Mouse (Mus musculus) stomach, postnatal 0 days (tissue): ENCODE data around the gene Arfgef3. TPM values are rescaled to one million over a fixed set of nuclear protein-coding genes. Genes with fewer than 3 reads are reported as not detected.

ENCODE experiments used
- ATAC-seq: fragments of 200-750 bp; cut with Nextera tagmentation; 2 replicates; pipeline ENCODE4 v1.8.0; 2017; ENCODE audit not compliant: low FRiP score, low TSS enrichment
- DNase-seq: peaks from one replicate; pipeline ENCODE4 v3.0.0-alpha.2; 2016; ENCODE audit warnings: low spot score
- H3K27ac ChIP-seq: fragments of 300-500 bp; sonication (generic); replicated peaks from 2 replicates; pipeline ENCODE4 v1.5.1; 2014; ENCODE audit warnings: mild to moderate bottlenecking, control low read depth
- H3K27me3 ChIP-seq: fragments of 300-500 bp; sonication (generic); 2 replicates; pipeline ENCODE4 v1.6.1; 2014; ENCODE audit warnings: low read length; ENCODE audit not compliant: control insufficient read depth, insufficient read depth
- H3K36me3 ChIP-seq: fragments of 300-500 bp; sonication (generic); 2 replicates; pipeline ENCODE4 v1.6.1; 2014; ENCODE audit warnings: low read length, mixed read lengths; ENCODE audit not compliant: control insufficient read depth, insufficient read depth
- H3K4me1 ChIP-seq: fragments of 300-500 bp; sonication (generic); replicated peaks from 2 replicates; pipeline ENCODE4 v1.6.1; 2014; ENCODE audit warnings: antibody characterized with exemption; ENCODE audit not compliant: control insufficient read depth, insufficient read depth
- H3K4me2 ChIP-seq: fragments of 300-500 bp; sonication (generic); replicated peaks from 2 replicates; pipeline ENCODE4 v1.6.1; 2014; ENCODE audit warnings: low read depth, mild to moderate bottlenecking, control low read depth, moderate library complexity
- H3K4me3 ChIP-seq: fragments of 300-500 bp; sonication (generic); 2 replicates; pipeline ENCODE4 v1.5.1; 2014; ENCODE audit warnings: low read depth, low read length, control low read depth
- H3K9ac ChIP-seq: fragments of 300-500 bp; sonication (generic); 2 replicates; pipeline ENCODE4 v1.6.1; 2014; ENCODE audit warnings: mild to moderate bottlenecking, low read length, control low read depth, mixed read lengths
- H3K9me3 ChIP-seq: fragments of 300-500 bp; sonication (generic); 2 replicates; pipeline ENCODE4 v1.6.1; 2016; ENCODE audit warnings: low read length; ENCODE audit not compliant: control insufficient read depth
- CTCF ChIP-seq: IDR thresholded peaks from 2 replicates; pipeline ENCODE4 v1.5.1; 2016; ENCODE audit warnings: antibody characterized with exemption, low read depth, mild to moderate bottlenecking, moderate library complexity
- EP300 ChIP-seq: optimal IDR thresholded peaks from 2 replicates; pipeline ENCODE3; 2016; ENCODE audit warnings: antibody characterized with exemption
- WGBS: fragments of 180-500 bp; shearing (Covaris S2); extraction: QIAGEN DNeasy Blood & Tissue Kit; methylation state at CpG from one replicate; pipeline ENCODE4 v1.1.7; 2014; 5-methylcytosine and 5-hydroxymethylcytosine counted together
- polyA plus RNA-seq: library from polyadenylated mRNA; unstranded; fragments of >200 nt; fragmentation: Nextera tagmentation; extraction: Ambion mirVana; gene quantifications from 2 replicates; pipeline ENCODE4 v1.2.1, GENCODE M21; 2015

Gene Arfgef3
- polyA plus RNA-seq, 1 experiment from 2014 or later: 1.8 TPM

DNA sequence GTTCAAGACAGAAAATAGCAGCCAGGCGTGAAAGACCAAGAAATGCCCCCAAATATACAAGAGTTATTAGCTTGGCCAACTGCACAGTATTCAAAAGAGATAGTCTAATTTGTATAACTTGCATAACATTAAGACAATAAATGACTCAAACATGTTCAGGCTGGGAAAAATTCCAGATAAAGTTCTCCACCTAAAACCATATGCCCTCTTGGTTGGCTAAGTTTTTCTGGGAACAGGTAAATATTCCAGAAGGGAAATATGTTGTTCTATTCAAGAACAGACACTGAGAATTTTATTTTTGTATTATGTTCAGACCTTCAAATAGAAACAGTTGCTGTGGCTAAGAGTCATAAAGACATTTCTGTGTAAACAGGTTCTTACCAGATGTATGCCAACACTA is 96.7 kb downstream of the Arfgef3 start:
- no peaks in the 10 kb centered on the region for H3K27me3 ChIP-seq
- H3K4me2 ChIP-seq: no peak overlapping the region
- ATAC-seq (no peak), DNase-seq (no peak)
- H3K9me3 ChIP-seq: no peaks in the 10 kb centered on the region
- TF ChIP-seq EP300: no peak
- no peak for TF ChIP-seq CTCF
- no peak overlapping the region for H3K27ac ChIP-seq
- H3K9ac ChIP-seq: no peak overlapping the region
- H3K36me3 ChIP-seq: no peaks in the 10 kb centered on the region
- 61% methylated on average over 1 of the region's 1 CpGs for WGBS
- H3K4me3 ChIP-seq: no peak overlapping the region
- H3K4me1 ChIP-seq: no peaks in the 10 kb centered on the region

DNA sequence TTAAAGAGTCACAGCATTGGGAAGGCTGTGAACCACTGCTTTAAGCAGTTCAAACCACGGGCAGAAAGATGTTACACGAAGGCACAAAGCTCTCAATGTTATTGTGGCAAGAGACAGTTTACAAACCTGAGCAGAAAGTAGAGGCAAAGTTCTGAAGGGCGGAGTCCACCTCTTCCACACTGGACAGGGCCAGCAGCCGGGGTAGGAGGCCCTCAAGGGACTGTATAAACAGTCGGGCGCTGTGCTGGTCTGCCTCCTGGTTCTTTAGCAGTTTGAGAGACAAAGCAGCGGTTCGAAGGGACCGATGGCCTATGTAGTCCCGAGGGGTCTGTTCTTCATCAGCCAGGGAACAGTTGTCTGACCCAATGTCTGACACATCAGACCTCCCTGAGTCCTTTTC is 97.7 kb downstream of the Arfgef3 start:
- Histone ChIP-seq H3K27ac (no peak overlapping the region), H3K4me2 (no peak overlapping the region), H3K9ac (no peak overlapping the region), H3K4me1 (no peaks in the 10 kb centered on the region), H3K36me3 (no peaks in the 10 kb centered on the region), H3K4me3 (no peak overlapping the region), H3K9me3 (no peaks in the 10 kb centered on the region), H3K27me3 (no peaks in the 10 kb centered on the region)
- 69% methylated on average over 10 of the region's 10 CpGs for WGBS
- DNase-seq (no peak), ATAC-seq (no peak)
- TF ChIP-seq EP300 (no peak), CTCF (no peak)

DNA sequence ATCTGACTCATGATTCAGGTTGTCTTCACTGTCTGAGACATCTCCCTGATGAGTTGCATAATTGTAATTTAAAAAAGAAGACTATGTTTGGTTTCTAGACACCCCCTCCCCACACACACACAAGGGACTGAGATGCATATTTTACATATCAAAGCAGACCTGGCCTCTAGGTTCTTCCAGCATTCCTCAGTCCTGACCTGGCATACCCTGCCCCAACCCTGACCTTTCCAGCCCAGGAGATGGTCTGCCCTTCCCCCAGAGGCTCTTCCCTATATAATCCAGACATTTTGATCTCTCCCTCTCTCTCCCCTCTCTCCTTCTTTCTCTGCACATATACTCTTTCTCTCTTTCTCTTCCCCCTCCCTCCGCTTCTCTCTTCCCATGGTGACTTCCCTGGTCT is 99.4 kb downstream of the Arfgef3 start:
- H3K9ac ChIP-seq: no peak overlapping the region
- WGBS: 96% methylated on average over 1 of the region's 1 CpGs
- no peaks in the 10 kb centered on the region for H3K4me1 ChIP-seq
- H3K27me3 ChIP-seq: no peaks in the 10 kb centered on the region
- no peak overlapping the region for H3K27ac ChIP-seq
- no peak overlapping the region for H3K4me3 ChIP-seq
- no peaks in the 10 kb centered on the region for H3K9me3 ChIP-seq
- ATAC-seq (no peak), DNase-seq (no peak)
- H3K36me3 ChIP-seq: no peaks in the 10 kb centered on the region
- no peak for TF ChIP-seq CTCF
- no peak overlapping the region for H3K4me2 ChIP-seq

DNA sequence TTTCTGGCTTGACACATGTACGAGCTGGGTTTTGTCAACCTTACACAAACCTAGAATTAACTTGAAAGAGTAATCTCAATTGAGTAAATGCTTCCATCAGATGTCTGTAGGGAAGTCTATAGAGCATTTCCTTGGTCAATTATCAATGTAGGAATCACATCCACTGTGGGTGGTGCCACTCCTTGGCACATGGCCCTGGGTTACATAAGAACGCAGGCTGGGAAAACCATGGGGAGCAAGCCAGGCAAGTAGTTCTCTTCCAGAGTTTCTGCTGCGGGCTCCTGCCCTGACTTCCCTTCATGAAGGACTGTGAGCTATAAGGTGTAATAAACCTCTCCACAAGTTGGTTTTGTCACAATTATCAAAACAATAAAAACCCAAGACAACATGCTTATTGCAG is 100.2 kb downstream of the Arfgef3 start:
- Histone ChIP-seq H3K4me2 (no peak overlapping the region), H3K9me3 (no peaks in the 10 kb centered on the region), H3K4me3 (no peak overlapping the region), H3K27ac (no peak overlapping the region), H3K9ac (no peak overlapping the region), H3K4me1 (no peaks in the 10 kb centered on the region), H3K36me3 (no peaks in the 10 kb centered on the region), H3K27me3 (no peaks in the 10 kb centered on the region)
- WGBS: 69% methylated on average over 3 of the region's 3 CpGs
- ATAC-seq (no peak), DNase-seq (no peak)
- TF ChIP-seq CTCF (no peak), EP300 (no peak)

DNA sequence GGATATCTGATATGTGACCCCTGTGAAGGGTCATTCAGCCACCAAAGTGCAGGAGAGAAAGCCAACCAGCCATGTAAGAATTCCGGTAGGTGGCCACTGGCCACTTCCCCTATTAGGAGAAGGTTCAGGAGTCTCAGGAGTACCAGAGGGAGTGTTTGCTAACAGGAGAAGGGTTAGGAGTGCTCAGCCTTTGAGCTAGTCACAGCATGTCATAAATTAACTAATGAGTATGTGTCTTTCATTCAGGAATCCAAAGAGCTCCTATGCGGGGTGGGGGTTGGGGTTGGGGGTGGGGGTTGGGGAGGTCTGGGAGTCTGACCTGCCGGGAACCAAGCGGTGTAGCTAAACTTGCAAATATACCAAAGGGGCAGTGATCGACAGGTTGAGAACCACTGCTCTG is 100.9 kb downstream of the Arfgef3 start:
- ATAC-seq: no peak
- no peak overlapping the region for H3K4me3 ChIP-seq
- no peaks in the 10 kb centered on the region for H3K36me3 ChIP-seq
- 52% methylated on average over 5 of the region's 5 CpGs for WGBS
- no peak overlapping the region for H3K9ac ChIP-seq
- no peak overlapping the region for H3K27ac ChIP-seq
- DNase-seq: no peak
- H3K4me1 ChIP-seq: no peaks in the 10 kb centered on the region
- no peak for TF ChIP-seq EP300
- TF ChIP-seq CTCF: no peak
- H3K27me3 ChIP-seq: no peaks in the 10 kb centered on the region
- H3K9me3 ChIP-seq: no peaks in the 10 kb centered on the region
- no peak overlapping the region for H3K4me2 ChIP-seq

DNA sequence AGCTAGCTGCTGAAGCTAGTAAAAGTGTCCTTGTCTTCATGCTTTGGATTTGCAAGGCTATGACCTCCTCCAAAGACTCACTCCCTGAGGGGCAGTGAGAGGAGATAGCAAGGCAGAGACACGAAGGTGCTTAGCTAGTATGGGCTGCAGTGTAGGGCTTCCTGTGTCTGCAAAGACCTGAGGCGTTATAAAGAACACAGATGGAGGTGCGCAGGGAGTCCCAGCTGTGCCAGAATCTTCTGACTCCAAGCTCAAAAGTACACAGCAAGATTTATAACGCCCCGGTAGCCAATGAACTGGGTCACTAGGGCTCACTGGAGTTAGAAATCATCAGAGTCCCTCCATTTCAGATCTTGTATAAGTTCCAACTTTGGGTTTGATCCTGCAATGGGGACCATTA is 103.2 kb downstream of the Arfgef3 start:
- Histone ChIP-seq H3K27ac (no peak overlapping the region), H3K27me3 (no peaks in the 10 kb centered on the region), H3K9ac (no peak overlapping the region), H3K9me3 (no peaks in the 10 kb centered on the region), H3K4me1 (no peaks in the 10 kb centered on the region), H3K4me3 (no peak overlapping the region), H3K36me3 (no peaks in the 10 kb centered on the region), H3K4me2 (no peak overlapping the region)
- DNase-seq: no peak
- no peak for TF ChIP-seq EP300
- TF ChIP-seq CTCF: no peak
- no peak for ATAC-seq
- 78% methylated on average over 5 of the region's 5 CpGs for WGBS

DNA sequence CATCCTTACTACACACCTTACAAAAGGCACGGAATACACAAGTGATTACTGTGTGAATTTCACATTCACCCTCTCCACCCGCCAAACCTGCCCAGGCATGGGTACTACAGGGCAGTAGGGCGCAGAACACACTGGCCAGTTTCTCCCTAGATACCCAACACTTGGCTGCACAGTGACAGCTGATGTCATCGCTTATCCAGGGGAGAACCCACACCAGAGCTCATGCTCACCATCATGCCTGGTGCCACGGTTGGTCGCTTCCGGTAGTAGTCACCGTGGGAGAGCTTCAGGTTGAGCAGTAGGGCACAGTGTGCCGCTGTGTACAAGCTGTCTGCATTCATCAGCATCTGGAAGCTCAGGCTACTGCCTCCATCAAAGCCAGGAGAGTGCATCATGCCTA is 108.3 kb downstream of the Arfgef3 start:
- Histone ChIP-seq H3K9ac (no peak overlapping the region), H3K27me3 (no peaks in the 10 kb centered on the region), H3K36me3 (no peaks in the 10 kb centered on the region), H3K27ac (no peak overlapping the region), H3K9me3 (no peaks in the 10 kb centered on the region), H3K4me2 (no peak overlapping the region), H3K4me1 (no peaks in the 10 kb centered on the region), H3K4me3 (no peak overlapping the region)
- DNase-seq: no peak
- 84% methylated on average over 9 of the region's 9 CpGs for WGBS
- ATAC-seq: no peak
- TF ChIP-seq CTCF: no peak
